Comparison of ENCODE assay signal across 1 mouse cellular context in the genomic region with DNA sequence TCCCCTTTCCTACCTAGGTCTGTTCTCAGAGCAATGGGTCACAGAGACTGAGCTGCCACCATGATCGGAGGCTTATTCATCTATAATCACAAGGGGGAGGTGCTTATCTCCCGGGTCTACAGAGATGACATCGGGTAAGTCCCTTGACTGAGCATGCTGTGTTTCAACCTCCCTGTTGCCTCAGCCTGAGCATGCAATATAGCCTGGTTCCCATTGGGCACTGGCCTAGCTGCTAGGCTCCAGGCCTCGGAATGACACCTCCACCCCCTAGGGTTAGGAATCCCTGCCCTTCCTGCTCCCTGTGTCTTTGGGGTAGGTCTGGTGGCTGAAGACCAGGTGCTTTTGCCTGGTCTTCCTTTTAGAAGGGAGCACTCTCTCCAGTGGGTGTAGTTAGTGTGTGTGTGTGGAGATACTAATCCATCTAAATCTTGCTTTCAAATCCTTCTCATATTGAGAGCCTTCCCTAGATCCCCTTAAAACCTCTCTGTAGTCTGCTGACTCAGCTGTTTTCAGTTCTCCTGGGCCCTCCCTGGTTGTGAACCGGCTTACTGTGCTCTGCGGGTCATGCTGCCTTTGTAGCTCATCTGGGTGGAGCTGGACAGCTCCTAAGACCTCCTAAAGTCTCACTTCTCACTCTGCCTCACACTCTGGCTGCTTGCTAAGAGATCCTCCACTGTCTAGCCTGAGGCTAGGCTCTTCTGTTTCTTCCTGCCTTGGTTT.
TF ChIP-seq lines count a peak whose summit lies in the region.

No protein-coding gene starts in this region.

TF ChIP-seq in CH12.LX, 34 proteins besides CTCF, POLR2A, EP300 and RAD21 (continued from another document):
- TF ChIP-seq MAZ (IDR thresholded peaks at IDR 0.05; ENCODE audit: low read depth, low read length) = no peak
- no peak for TF ChIP-seq PAX5 (IDR thresholded peaks at IDR 0.05; ENCODE audit: low read length)
